Mouse (Mus musculus) cerebellum, adult 18-20 months (tissue): ENCODE measurements around the gene Gsn.

Experiments used
- DNase-seq, 2 experiments: peaks; one replicate each; pipeline ENCODE4 v3.0.0; 2021

Gene Gsn

GRCm38 (mm10) chr2:35329061-35329460 is 72.9 kb downstream of the Gsn start:
- DNase-seq = no peak

GRCm38 (mm10) chr2:35331205-35331604 is 75.0 kb downstream of the Gsn start:
- DNase-seq = no peak

- DNase-seq = no peak
These were observed 77.5 kb downstream of the Gsn start for GRCm38 (mm10) chr2:35333670-35334069.

GRCm38 (mm10) chr2:35335620-35336019 is 79.4 kb downstream of the Gsn start:
- DNase-seq = no peak

GRCm38 (mm10) chr2:35336388-35337280 is 80.5 kb downstream of the Gsn start, which contains the start of gene Stom:
TSS of gene Stom (minus strand) at chr2:35336976.
- DNase-seq = peak; percentile 99

- DNase-seq = no peak
These were observed 81.2 kb downstream of the Gsn start for GRCm38 (mm10) chr2:35337419-35337818.

GRCm38 (mm10) chr2:35338036-35338435 is 81.9 kb downstream of the Gsn start:
- no peak for DNase-seq

- DNase-seq = no peak
These were observed 82.5 kb downstream of the Gsn start for GRCm38 (mm10) chr2:35338707-35339106.

GRCm38 (mm10) chr2:35342605-35343004 is 86.4 kb downstream of the Gsn start:
- DNase-seq = no peak

- DNase-seq = no peak
These were observed 89.8 kb downstream of the Gsn start for GRCm38 (mm10) chr2:35345984-35346383.

- DNase-seq = no peak
These were observed 93.0 kb downstream of the Gsn start for GRCm38 (mm10) chr2:35349184-35349583.
